Mouse (Mus musculus) spleen, postnatal 14 days (tissue): ENCODE data around the gene Pigw.
A peak's percentile ranks its signal among the peaks of the same experiment; 100 is the strongest.
"Not testable (repeated sequence)": the region's sequence is repeated elsewhere in the genome, so short reads cannot be mapped to it uniquely, and the experiment has no call there.

ENCODE experiments used
- DNase-seq, 2 experiments: peaks; one replicate each; pipeline ENCODE4 v3.0.0; 2021 to 2022; ENCODE audit warnings: low spot score in 2 of 2

The Pigw gene

GRCm38 (mm10) chr11:84879007-84879771 is 896 bp downstream of the Pigw start:
- DNase-seq = no peak

DNA sequence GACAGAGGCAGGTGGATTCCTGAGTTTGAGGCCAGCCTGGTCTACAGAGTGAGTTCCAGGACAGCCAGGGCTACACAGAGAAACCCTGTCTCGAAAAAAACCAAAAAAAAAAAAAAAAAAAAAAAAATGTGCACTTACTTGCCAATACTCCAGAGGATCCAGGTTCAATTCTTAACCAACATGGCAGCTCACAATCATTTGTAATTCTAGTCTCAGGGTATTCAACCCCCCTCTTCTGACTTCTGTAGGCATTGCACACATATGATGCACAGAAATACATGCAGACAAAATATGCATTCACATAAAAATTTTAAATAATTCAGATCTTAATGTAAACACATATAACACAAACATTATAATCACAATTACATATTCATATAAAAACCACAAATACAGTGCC is 4.1 kb downstream of the Pigw start:
- not testable (repeated sequence) for DNase-seq

DNA sequence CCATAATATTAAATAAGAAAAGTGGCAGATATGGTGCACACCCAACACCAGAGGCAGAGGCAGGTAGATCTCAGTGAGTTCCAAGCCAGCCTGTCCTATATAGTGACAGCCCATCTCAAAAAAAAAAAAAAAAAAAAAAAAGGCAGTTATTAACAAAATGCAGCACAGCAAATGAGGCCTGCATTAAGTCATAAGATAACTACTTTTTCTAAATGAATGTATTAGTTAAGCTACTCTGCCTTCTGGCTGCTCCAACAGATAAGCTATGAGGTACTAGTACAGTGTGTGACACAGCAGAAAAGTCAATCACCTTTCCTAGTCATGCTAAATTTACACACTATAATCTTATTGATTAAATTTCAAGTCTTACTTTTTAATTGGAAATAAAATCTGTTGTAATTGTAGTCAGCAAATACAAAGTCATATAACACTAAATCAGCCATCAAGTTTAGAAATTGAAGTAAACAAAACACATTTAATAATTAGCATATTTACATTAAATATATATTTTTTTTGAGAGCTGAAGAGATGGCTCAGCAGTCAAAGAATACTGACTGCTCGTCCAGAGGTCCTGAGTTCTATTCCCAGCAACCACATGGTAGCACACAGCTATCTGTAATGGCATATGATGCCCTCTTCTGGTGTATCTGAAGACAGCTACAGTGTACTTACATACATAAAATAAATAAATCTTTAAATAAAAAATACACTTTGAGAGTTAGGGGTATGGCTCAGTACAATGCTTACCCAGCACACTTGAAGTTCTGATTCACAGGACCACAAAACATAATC is 6.8 kb downstream of the Pigw start:
- DNase-seq = no peak

- DNase-seq = no peak
Measured at GRCm38 (mm10) chr11:84871548-84872069, 8.5 kb downstream of the Pigw start.

DNA sequence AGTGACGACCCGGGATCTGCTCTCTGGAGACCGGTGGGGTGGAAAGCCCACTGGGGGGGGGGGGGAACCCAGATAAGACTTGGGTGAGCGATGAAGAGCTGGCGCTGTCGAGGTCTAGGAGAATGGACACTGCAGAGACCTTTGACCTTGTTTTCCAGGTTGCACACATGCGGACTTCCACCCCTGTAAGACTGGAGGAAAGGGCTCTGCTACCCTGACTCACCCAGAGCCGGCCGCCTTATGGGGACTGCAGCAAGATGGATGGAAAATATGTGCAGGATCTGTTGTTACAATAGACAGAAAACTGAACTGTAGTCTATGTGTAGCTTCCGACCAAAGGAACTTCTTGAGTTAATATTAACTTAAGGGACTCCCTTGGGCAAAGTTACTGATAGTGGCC is 9.0 kb downstream of the Pigw start:
- no peak for DNase-seq

DNA sequence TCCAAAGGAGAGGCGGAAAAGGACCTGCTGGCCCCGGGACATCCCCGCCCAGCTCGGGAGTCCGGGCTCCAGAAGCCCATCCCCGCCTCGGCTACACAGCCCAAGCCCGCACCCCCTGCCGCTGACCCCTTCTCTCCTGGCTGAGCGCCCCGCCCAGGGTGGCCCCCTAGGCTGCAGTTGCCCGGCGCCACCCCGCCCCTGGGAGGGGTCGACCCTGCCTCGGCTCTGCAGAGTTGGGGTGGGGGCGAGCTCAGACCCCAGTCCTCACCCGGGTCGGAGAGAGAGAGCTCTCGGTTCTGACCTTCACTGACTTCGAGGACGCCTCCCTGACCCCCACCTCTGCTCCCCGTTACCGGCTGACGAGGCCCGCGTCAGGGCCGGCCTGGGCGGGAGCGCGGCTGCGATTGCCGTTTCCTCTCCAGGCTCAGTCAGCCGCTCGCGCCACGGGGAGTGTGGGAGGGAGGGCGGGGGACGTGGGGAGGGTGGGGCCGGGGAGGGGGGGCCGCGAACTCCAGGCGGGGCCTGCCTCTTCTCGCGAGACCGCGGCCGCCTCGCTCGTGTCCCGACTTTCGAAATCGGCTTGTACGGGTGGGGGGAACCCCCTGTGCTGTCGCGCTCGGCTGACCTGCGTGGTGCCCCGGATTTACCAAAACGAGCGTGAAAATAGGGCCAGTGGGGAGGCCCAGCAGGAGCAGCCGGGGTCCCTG is 9.6 kb downstream of the Pigw start, which contains the start of gene Ggnbp2:
Gene Ggnbp2, minus strand, starts transcription at position 481 of the 707 bp plus-strand sequence.
- DNase-seq = peak; percentile 88 to 92

DNA sequence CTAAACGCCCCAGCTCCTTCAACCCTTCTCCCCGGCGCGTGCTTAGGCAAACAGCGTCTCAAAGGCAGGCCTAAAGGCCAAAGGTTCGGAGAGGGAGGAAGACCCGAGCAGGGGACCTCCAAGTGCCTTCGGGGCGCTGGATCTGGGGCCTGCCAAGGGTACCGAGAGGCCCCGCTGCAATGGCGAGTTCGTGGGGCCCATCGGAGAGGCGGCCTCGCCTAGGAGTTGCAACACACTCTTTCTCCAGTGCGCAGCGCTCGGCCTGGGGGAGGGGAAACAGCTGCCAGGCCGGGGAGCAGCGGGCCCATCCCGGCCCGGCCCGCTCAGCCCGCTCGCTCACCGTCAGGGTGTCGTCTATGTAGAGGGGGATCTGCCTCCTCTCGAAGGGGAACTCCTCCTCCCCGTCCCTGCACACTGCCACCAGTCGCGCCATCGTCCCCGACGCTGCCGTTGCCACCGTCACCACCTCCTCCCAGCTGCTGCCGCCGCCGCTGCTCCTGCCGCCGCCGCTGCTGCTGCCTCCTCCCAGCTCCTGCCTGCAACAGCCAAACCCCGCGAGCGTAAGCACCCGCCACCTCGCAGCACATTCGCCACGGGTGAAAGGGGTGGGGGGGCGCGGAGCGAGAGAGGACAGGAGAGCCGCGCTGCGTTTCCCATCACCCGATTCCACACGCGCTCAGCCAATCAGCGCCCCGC is 10.4 kb downstream of the Pigw start:
- DNase-seq = peak; percentile 81 to 90

DNA sequence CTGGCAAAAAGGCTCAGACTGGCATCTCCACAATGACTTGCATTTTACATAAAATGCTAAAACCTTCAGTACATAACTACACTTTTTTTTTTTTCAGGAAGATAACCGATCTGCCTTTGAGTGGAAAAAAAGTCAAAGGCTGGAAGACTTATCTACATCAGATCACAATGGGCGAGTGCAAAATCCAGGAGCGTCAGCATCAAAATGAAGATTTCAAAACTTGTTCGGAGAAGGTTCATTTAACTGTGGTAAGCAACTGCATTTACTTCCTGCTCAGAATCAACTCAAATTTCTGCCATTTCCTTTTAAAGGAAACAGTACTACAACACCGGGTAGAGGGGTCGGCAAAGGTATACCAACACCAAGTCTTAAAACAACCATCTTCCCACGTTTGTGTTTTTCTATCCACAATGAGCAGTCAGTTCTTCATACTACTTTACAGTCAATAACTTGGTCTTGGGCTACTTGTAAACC is 11.3 kb downstream of the Pigw start:
- no peak for DNase-seq

GRCm38 (mm10) chr11:84867586-84867985 is 12.5 kb downstream of the Pigw start:
- DNase-seq = no peak

- no peak for DNase-seq
Measured at GRCm38 (mm10) chr11:84865268-84865667, 14.8 kb downstream of the Pigw start.

GRCm38 (mm10) chr11:84855285-84855684 is 24.8 kb downstream of the Pigw start:
- no peak for DNase-seq

- DNase-seq = no peak
Measured at GRCm38 (mm10) chr11:84847475-84848090, 32.5 kb downstream of the Pigw start.

DNA sequence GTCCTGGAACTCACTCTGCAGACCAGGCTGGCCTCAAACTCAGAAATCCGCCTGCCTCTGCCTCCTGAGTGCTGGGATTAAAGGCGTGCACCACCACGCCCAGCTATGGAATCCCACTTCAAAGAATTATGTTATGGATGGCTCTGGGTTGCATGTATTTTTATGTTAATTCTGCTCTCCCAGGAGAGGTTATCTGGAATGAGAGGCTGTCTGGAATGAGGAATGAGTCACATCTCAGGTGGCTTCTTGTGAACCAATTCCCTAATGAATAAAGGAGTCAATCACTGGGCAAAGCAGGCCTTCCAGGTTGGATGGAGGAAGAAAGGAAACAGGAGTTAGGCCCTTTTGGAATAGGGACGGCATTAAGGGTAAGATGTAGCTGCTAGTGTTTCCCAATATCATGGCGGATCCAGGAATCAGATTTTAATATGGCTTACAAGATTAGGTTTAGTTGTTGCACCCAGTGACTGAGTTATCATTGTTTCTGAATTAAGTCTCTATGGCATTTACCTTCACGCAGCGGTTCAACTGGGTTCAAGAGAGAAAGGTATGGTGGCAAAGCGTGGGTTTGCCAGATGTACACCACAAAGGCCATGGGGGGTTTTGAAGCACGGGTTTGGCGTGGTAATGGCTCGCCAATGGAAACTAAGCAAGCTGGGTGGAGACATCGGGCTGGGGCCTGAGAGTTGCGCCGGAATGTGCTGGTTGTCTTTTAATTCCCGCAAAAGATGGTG is 33.2 kb downstream of the Pigw start:
- no peak for DNase-seq

DNA sequence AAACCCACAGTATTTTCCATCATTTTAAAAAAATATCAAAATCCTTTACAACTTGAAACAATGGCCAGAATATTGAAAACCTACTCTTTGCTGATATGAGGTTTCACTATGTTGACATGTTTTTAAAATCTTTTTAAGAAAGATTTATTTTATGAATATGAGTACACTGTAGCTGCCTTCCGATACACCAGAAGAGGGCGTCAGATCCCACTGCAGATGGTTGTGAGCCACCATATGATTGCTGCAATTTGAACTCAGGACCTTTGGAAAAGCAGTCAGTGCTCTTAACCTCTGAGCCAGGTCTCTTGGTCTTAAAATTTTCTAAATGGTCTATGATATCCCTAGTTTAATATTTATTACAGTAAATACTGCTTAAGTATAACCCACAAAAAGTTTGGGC is 40.8 kb downstream of the Pigw start:
- DNase-seq = no peak

DNA sequence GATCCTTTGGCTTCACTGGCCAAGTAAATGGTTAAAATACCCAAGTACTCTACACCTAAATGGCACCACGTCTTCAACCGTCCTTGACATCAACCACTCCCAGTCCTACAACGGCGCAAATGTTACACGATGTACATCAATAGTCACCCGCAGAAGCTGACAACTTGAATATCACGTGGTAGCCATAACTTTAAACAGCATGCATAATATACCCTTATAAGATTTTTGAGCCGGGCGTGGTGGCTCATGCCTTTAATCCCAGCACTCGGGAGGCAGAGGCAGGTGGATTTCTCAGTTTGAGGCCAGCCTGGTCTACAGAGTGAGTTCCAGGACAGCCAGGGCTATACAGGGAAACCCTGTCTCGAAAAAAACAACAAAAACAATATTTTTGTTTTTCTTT is 50.6 kb downstream of the Pigw start:
- DNase-seq = not testable (repeated sequence)

GRCm38 (mm10) chr11:84828516-84829399 is 51.3 kb downstream of the Pigw start, which contains the start of gene Dhrs11:
TSS of gene Dhrs11 (minus strand) at chr11:84828994.
- peak; percentile 89 to 90 for DNase-seq

GRCm38 (mm10) chr11:84827901-84828503 is 52.1 kb downstream of the Pigw start:
- DNase-seq = no peak

DNA sequence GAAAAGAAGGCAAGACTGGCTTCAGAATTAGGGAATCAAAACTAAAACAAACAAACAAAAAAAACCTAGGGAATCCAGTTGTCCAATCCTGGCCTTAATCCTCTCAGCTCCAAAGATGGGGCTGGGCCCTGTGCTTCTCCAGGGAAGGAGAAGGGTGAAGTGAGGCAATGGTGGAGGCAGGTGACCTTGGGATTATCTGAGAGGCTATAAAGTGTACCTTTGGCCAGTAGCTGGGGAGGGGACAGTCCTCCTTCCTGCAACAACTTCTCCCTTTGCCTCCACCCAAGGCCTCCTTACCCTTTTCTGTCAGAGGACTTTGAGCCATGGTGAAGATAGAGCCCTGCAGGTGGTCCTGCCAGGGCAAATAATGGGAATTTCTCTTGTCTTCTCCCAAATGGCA is 52.6 kb downstream of the Pigw start:
- no peak for DNase-seq
